Mouse (Mus musculus): ENCODE data around the gene Lrch1.

DNA sequence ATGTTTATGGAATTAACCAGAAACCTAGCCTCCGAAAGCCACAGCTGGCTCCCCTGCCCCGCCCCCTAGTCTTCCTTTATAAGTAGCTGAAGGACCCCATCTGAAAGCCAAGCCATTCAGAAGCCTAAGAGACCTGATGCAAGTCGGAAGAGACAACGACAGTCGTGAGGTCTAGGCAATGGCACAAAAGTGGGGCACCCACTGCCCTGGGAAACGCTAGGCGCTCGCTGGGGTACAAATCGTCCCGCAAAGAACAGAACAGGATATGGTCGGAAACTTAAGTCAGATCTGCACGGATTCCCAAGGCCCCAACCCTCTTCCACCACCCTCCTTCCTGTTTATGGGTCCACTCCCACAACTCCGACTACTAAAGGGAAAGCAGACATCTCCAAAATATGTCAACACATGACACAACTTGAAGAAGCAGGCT, 1.3 kb downstream of the Lrch1 start:
- TF ChIP-seq CTCF (IDR thresholded peaks at IDR 0.05; ENCODE audit: extremely low read depth, insufficient read depth, insufficient read length, insufficient replicate concordance), result no peak
- TF ChIP-seq POLR2A (IDR thresholded peaks at IDR 0.05; ENCODE audit: low read depth, low read length), result no peak
